Mouse (Mus musculus): Measurements from ENCODE around the gene Tmem190. TPM values are rescaled to one million over a fixed set of nuclear protein-coding genes. Genes with fewer than 3 reads are reported as not detected.
A peak's percentile ranks its signal among the peaks of the same experiment; 100 is the strongest.
"Not testable (repeated sequence)": the region's sequence is repeated elsewhere in the genome, so short reads cannot be mapped to it uniquely, and the experiment has no call there.

Gene Tmem190
- polyA plus RNA-seq, 1 experiment: not detected

- peaks cover 9% of the 10 kb centered on the region for H3K4me1 ChIP-seq (ENCODE audit: control insufficient read depth, insufficient read depth, low read length)
- H3K27ac ChIP-seq (ENCODE audit: insufficient read depth, low read depth, low read length): peak overlapping the region; percentile 48
These were observed 6.0 kb downstream of the Tmem190 start for GRCm38 (mm10) chr7:4788499-4789435.

GRCm38 (mm10) chr7:4789436-4789935 is 6.7 kb downstream of the Tmem190 start, which contains the start of gene Tmem238:
Tmem238 (minus strand) TSS chr7:4789656.
- Histone ChIP-seq H3K4me1 (ENCODE audit: control insufficient read depth, insufficient read depth, low read length) (peaks cover 10% of the 10 kb centered on the region), H3K4me3 (ENCODE audit: insufficient read depth, low read length) (peak within 1 kb of the TSS; percentile 78), H3K27ac (ENCODE audit: insufficient read depth, low read depth, low read length) (peak within 1 kb of the TSS; percentile 48)
- no peak for TF ChIP-seq POLR2A (IDR thresholded peaks at IDR 0.05; ENCODE audit: borderline replicate concordance, low read depth, low read length)
- TF ChIP-seq CTCF (IDR thresholded peaks at IDR 0.05; ENCODE audit: low read depth, low read length): no peak

More at GRCm38 (mm10) chr7:4788499-4789435, 6.0 kb downstream of the Tmem190 start:
- peak overlapping the region; percentile 78 for H3K4me3 ChIP-seq (ENCODE audit: insufficient read depth, low read length)
- no peak for TF ChIP-seq POLR2A (IDR thresholded peaks at IDR 0.05; ENCODE audit: borderline replicate concordance, low read depth, low read length)
- TF ChIP-seq CTCF (IDR thresholded peaks at IDR 0.05; ENCODE audit: low read depth, low read length): no peak

GRCm38 (mm10) chr7:4792278-4793212 is 9.8 kb downstream of the Tmem190 start, which contains the start of gene Rpl28:
Rpl28 (plus strand) TSS chr7:4792874.
- no peak for TF ChIP-seq CTCF (IDR thresholded peaks at IDR 0.05; ENCODE audit: low read depth, low read length)
- 0 out of 2 replicates have a peak, but pooled peaks have one; percentile 14 for TF ChIP-seq POLR2A (IDR thresholded peaks at IDR 0.05; ENCODE audit: borderline replicate concordance, low read depth, low read length)
- H3K27ac ChIP-seq (ENCODE audit: insufficient read depth, low read depth, low read length): peak within 1 kb of the TSS; percentile 88
- H3K4me1 ChIP-seq (ENCODE audit: control insufficient read depth, insufficient read depth, low read length): peaks cover 7% of the 10 kb centered on the region
- H3K4me3 ChIP-seq (ENCODE audit: insufficient read depth, low read length): peak within 1 kb of the TSS; percentile 96

- peak overlapping the region; percentile 88 for H3K27ac ChIP-seq (ENCODE audit: insufficient read depth, low read depth, low read length)
- not testable (repeated sequence) for H3K4me1 ChIP-seq (ENCODE audit: control insufficient read depth, insufficient read depth, low read length)
- H3K4me3 ChIP-seq (ENCODE audit: insufficient read depth, low read length): peak overlapping the region; percentile 96
These were observed 10.5 kb downstream of the Tmem190 start for GRCm38 (mm10) chr7:4793248-4793647.

- Histone ChIP-seq H3K4me1 (ENCODE audit: control insufficient read depth, insufficient read depth, low read length) (peaks cover 4% of the 10 kb centered on the region; the same call in 1 of the 2 replicates), H3K27ac (ENCODE audit: insufficient read depth, low read depth, low read length) (peak overlapping the region; percentile 88), H3K4me3 (ENCODE audit: insufficient read depth, low read length) (peak overlapping the region; percentile 96)
- TF ChIP-seq CTCF (IDR thresholded peaks at IDR 0.05; ENCODE audit: low read depth, low read length): no peak
- TF ChIP-seq POLR2A (IDR thresholded peaks at IDR 0.05; ENCODE audit: borderline replicate concordance, low read depth, low read length): no peak
These were observed 10.9 kb downstream of the Tmem190 start for GRCm38 (mm10) chr7:4793674-4794073.

GRCm38 (mm10) chr7:4794631-4795168 is 12.0 kb downstream of the Tmem190 start:
- Histone ChIP-seq H3K4me1 (ENCODE audit: control insufficient read depth, insufficient read depth, low read length) (peaks cover 4% of the 10 kb centered on the region; the same call in 1 of the 2 replicates), H3K27ac (ENCODE audit: insufficient read depth, low read depth, low read length) (no peak overlapping the region; the same call in 1 of the 2 replicates), H3K4me3 (ENCODE audit: insufficient read depth, low read length) (peak overlapping the region; percentile 96; the same call in 1 of the 2 replicates)
- no peak for TF ChIP-seq CTCF (IDR thresholded peaks at IDR 0.05; ENCODE audit: low read depth, low read length)

GRCm38 (mm10) chr7:4795767-4796433 is 13.2 kb downstream of the Tmem190 start:
- no peak overlapping the region for H3K27ac ChIP-seq (ENCODE audit: insufficient read depth, low read depth, low read length)
- no peak overlapping the region for H3K4me3 ChIP-seq (ENCODE audit: insufficient read depth, low read length)
- TF ChIP-seq POLR2A (IDR thresholded peaks at IDR 0.05; ENCODE audit: borderline replicate concordance, low read depth, low read length) (no peak), CTCF (IDR thresholded peaks at IDR 0.05; ENCODE audit: low read depth, low read length) (no peak)
- peaks cover 4% of the 10 kb centered on the region; the same call in 1 of the 2 replicates for H3K4me1 ChIP-seq (ENCODE audit: control insufficient read depth, insufficient read depth, low read length)

- H3K27ac ChIP-seq (ENCODE audit: insufficient read depth, low read depth, low read length): no peak overlapping the region
These were observed 19.5 kb downstream of the Tmem190 start for GRCm38 (mm10) chr7:4802247-4802646.

GRCm38 (mm10) chr7:4806716-4807115 is 24.0 kb downstream of the Tmem190 start:
- Histone ChIP-seq H3K4me3 (ENCODE audit: insufficient read depth, low read length) (no peak overlapping the region), H3K4me1 (ENCODE audit: control insufficient read depth, insufficient read depth, low read length) (peaks cover 8% of the 10 kb centered on the region), H3K27ac (ENCODE audit: insufficient read depth, low read depth, low read length) (no peak overlapping the region)
- TF ChIP-seq POLR2A (IDR thresholded peaks at IDR 0.05; ENCODE audit: borderline replicate concordance, low read depth, low read length): no peak
- TF ChIP-seq CTCF (IDR thresholded peaks at IDR 0.05; ENCODE audit: low read depth, low read length): no peak

More at GRCm38 (mm10) chr7:4802247-4802646, 19.5 kb downstream of the Tmem190 start:
- no peaks in the 10 kb centered on the region for H3K4me1 ChIP-seq (ENCODE audit: control insufficient read depth, insufficient read depth, low read length)
- no peak for TF ChIP-seq POLR2A (IDR thresholded peaks at IDR 0.05; ENCODE audit: borderline replicate concordance, low read depth, low read length)
- H3K4me3 ChIP-seq (ENCODE audit: insufficient read depth, low read length): no peak overlapping the region

- H3K4me3 ChIP-seq (ENCODE audit: insufficient read depth, low read length): peak overlapping the region; percentile 88
- H3K4me1 ChIP-seq (ENCODE audit: control insufficient read depth, insufficient read depth, low read length); H3K27ac ChIP-seq (ENCODE audit: insufficient read depth, low read depth, low read length): not testable (repeated sequence)
These were observed 28.4 kb downstream of the Tmem190 start for GRCm38 (mm10) chr7:4811131-4811530.
